Mouse (Mus musculus): ENCODE data around the gene Fzd7. TPM values are rescaled to one million over a fixed set of nuclear protein-coding genes. Genes with fewer than 3 reads are reported as not detected.

Gene Fzd7
- polyA plus RNA-seq, 1 experiment from 2014 or later = 3.4 TPM

DNA sequence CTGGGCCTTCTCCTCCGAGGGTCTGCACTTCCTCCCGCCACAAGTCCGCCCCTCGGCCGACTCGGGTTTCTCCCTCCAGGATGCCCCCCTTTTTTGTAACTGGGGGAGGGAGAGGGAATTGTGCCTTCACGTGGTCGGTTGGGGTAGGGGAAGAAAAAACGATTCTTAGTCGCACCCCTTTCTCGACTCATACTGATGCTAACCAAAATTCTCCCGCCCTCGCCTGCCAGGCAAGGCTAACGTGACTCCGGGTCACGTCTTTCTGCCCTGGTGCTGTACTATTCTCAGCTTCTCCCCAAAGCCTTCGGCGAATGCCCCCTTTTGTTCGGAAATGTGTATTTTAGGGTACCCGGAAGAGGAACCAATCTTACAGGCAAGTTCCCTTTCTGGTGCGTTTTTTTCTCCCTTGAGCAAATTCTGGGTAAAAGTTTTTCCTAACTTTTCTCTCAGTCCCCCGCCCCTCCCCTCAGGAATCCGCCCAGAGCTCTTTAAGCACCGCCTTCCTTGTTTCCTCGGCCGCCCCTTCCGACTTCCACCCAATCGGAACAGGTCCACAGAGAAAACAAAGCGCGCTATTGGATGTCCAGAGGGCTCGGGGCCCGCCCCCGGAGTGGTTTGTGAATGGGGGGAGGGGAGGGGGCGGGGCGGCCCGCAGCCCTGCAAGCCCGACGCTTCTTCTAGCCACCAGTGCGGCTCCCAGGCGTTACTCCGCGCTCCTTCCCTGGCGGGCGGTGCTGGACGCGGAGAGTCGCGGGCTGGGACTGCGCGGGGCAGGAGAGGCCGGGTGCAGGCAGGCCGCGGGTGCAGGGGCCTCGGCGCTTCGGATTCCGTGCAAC lies 550 bp upstream of the Fzd7 start:
- H3K36me3 ChIP-seq (ENCODE audit: control insufficient read depth, insufficient read depth, low read length) = no peaks in the 10 kb centered on the region
- peak overlapping the region; percentile 97 for H3K4me2 ChIP-seq (ENCODE audit: low read depth, low read length)
- ATAC-seq = peak; percentile 94
- H3K9me3 ChIP-seq (ENCODE audit: control insufficient read depth, low read length) = no peaks in the 10 kb centered on the region
- under 1% methylated on average over 56 of the region's 57 CpGs for WGBS
- H3K27me3 ChIP-seq (replicated peaks; ENCODE audit: control insufficient read depth, insufficient read depth, low read length) = no peaks in the 10 kb centered on the region
- H3K4me3 ChIP-seq (ENCODE audit: low read length) = peak overlapping the region; percentile 78
- peak overlapping the region; percentile 86 for H3K9ac ChIP-seq (ENCODE audit: low read depth, low read length)
- peak overlapping the region; percentile 97 for H3K27ac ChIP-seq (ENCODE audit: low read length)
- H3K4me1 ChIP-seq (ENCODE audit: control insufficient read depth, insufficient read depth, low read length) = peaks cover 22% of the 10 kb centered on the region

DNA sequence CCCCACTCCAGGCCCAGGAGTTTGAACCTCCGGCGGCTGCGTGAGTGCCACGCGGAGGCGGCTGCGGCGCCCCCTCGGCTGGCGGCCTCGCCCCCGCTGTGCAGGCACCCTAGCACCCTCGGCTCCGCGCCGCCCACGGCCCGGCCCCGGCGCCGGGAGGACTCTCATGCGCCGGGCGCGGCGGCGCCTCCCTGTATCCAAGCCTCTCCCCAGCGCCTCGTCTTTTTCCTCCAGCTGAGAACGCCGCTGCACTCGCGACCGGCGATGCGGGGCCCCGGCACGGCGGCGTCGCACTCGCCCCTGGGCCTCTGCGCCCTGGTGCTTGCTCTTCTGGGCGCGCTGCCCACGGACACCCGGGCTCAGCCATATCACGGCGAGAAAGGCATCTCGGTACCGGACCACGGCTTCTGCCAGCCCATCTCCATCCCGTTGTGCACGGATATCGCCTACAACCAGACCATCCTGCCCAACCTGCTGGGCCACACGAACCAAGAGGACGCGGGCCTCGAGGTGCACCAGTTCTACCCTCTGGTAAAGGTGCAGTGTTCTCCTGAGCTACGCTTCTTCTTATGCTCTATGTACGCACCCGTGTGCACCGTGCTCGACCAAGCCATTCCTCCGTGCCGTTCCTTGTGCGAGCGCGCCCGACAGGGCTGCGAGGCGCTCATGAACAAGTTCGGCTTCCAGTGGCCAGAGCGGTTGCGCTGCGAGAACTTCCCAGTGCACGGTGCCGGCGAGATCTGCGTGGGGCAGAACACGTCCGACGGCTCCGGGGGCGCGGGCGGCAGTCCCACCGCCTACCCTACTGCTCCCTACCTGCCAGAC lies 684 bp downstream of the Fzd7 start:
- peak; percentile 25 for ATAC-seq

DNA sequence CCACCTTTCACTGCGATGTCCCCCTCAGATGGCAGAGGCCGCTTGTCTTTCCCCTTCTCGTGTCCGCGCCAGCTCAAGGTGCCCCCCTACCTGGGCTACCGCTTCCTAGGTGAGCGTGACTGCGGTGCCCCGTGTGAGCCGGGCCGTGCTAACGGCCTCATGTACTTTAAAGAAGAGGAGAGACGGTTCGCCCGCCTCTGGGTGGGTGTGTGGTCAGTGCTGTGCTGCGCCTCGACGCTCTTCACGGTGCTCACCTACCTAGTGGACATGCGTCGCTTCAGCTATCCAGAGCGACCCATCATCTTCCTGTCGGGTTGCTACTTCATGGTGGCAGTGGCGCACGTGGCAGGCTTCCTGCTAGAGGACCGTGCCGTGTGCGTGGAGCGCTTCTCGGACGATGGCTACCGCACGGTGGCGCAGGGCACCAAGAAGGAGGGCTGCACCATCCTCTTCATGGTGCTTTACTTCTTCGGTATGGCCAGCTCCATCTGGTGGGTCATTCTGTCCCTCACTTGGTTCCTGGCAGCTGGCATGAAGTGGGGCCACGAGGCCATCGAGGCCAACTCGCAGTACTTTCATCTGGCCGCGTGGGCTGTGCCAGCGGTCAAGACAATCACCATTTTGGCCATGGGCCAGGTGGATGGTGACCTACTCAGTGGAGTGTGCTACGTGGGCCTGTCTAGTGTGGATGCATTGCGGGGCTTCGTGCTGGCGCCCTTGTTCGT lies 1.5 kb downstream of the Fzd7 start:
- H3K9me3 ChIP-seq (ENCODE audit: control insufficient read depth, low read length) = no peaks in the 10 kb centered on the region
- peak; percentile 18; the same call in 1 of the 2 replicates for ATAC-seq
- peak overlapping the region; percentile 78 for H3K4me3 ChIP-seq (ENCODE audit: low read length)
- peaks cover 40% of the 10 kb centered on the region for H3K4me1 ChIP-seq (ENCODE audit: control insufficient read depth, insufficient read depth, low read length)
- WGBS = 3% methylated on average over 46 of the region's 46 CpGs
- H3K36me3 ChIP-seq (ENCODE audit: control insufficient read depth, insufficient read depth, low read length) = no peaks in the 10 kb centered on the region
- peak overlapping the region; percentile 86 for H3K9ac ChIP-seq (ENCODE audit: low read depth, low read length)
- peak overlapping the region; percentile 28 for H3K27ac ChIP-seq (ENCODE audit: low read length)
- H3K4me2 ChIP-seq (ENCODE audit: low read depth, low read length) = peak overlapping the region; percentile 97
- H3K27me3 ChIP-seq (replicated peaks; ENCODE audit: control insufficient read depth, insufficient read depth, low read length) = no peaks in the 10 kb centered on the region

More for the DNA sequence above, 684 bp downstream of the Fzd7 start:
- Histone ChIP-seq H3K4me2 (ENCODE audit: low read depth, low read length) (peak overlapping the region; percentile 97), H3K9me3 (ENCODE audit: control insufficient read depth, low read length) (no peaks in the 10 kb centered on the region), H3K27me3 (replicated peaks; ENCODE audit: control insufficient read depth, insufficient read depth, low read length) (no peaks in the 10 kb centered on the region), H3K4me1 (ENCODE audit: control insufficient read depth, insufficient read depth, low read length) (peaks cover 33% of the 10 kb centered on the region), H3K27ac (ENCODE audit: low read length) (peak overlapping the region; percentile 96), H3K9ac (ENCODE audit: low read depth, low read length) (peak overlapping the region; percentile 86), H3K4me3 (ENCODE audit: low read length) (peak overlapping the region; percentile 78), H3K36me3 (ENCODE audit: control insufficient read depth, insufficient read depth, low read length) (no peaks in the 10 kb centered on the region)
- under 1% methylated on average over 86 of the region's 88 CpGs for WGBS

DNA sequence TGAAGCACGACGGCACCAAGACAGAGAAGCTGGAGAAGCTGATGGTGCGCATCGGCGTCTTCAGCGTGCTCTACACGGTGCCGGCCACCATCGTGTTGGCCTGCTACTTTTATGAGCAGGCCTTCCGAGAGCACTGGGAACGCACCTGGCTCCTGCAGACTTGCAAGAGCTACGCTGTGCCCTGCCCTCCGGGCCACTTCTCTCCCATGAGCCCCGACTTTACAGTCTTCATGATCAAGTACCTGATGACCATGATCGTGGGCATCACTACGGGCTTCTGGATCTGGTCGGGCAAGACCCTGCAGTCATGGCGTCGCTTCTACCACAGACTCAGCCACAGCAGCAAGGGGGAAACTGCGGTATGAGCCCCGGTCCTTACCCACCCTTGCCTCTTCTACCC lies 2.1 kb downstream of the Fzd7 start:
- Histone ChIP-seq H3K4me3 (ENCODE audit: low read length) (peak overlapping the region; percentile 78), H3K9ac (ENCODE audit: low read depth, low read length) (peak overlapping the region; percentile 86), H3K27me3 (replicated peaks; ENCODE audit: control insufficient read depth, insufficient read depth, low read length) (no peaks in the 10 kb centered on the region), H3K36me3 (ENCODE audit: control insufficient read depth, insufficient read depth, low read length) (no peaks in the 10 kb centered on the region), H3K27ac (ENCODE audit: low read length) (peak overlapping the region; percentile 55), H3K4me2 (ENCODE audit: low read depth, low read length) (peak overlapping the region; percentile 97), H3K9me3 (ENCODE audit: control insufficient read depth, low read length) (no peaks in the 10 kb centered on the region), H3K4me1 (ENCODE audit: control insufficient read depth, insufficient read depth, low read length) (peaks cover 46% of the 10 kb centered on the region)
- no peak for ATAC-seq
- 11% methylated on average over 21 of the region's 21 CpGs for WGBS

DNA sequence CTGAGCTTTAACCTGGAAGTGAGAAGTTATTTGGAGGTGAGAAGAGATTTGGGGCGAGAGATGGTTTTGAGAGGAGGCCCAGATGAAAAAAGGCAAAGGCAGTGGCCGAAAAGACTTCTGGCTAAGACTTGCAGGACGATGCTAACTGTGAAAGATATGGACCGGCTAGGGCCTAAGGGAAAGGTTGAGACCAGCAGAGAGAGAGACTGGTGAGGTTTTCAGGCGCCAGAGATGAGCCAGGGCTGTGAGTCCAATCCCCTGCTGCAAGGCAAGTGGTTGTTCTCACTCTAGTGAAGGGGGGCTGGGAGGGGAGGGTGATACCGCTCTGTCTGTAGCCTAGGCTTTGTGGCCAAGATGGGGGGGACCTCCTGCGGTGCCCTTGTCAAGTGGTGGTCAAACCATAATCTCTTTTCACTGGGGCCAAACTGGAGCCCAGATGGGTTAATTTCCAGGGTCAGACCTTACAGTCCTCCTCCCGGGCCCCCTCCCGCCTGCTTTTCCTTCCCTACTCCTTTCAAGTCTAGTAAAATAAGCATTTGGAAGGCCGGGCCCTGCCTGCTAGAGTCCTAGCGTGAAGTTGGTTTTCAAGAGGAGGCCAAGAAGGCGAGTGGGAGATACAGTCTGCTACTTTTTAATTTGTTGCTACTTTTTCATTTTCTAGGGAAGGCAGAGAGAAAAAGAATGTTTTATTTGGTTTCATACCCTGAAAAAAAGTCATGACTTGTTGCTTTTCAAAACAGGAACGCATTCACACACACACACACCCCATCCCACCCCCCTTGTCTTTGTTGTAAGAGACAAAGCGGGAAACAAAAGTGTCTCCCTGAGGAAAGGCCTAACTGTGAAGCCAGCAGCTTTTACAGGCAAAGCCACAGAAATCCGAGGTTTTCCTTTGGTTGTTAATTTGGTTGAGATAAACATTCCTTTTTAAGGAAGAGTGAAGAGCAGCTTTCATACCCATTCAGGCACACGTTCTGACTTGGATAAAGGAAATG lies 2.9 kb downstream of the Fzd7 start:
- peak overlapping the region; percentile 55 for H3K27ac ChIP-seq (ENCODE audit: low read length)
- peak overlapping the region; percentile 78 for H3K4me3 ChIP-seq (ENCODE audit: low read length)
- WGBS = 15% methylated on average over 16 of the region's 16 CpGs
- peak overlapping the region; percentile 86 for H3K9ac ChIP-seq (ENCODE audit: low read depth, low read length)
- no peak for ATAC-seq
- peak overlapping the region; percentile 97 for H3K4me2 ChIP-seq (ENCODE audit: low read depth, low read length)
- H3K27me3 ChIP-seq (replicated peaks; ENCODE audit: control insufficient read depth, insufficient read depth, low read length) = no peaks in the 10 kb centered on the region
- H3K4me1 ChIP-seq (ENCODE audit: control insufficient read depth, insufficient read depth, low read length) = peaks cover 46% of the 10 kb centered on the region
- H3K9me3 ChIP-seq (ENCODE audit: control insufficient read depth, low read length) = no peaks in the 10 kb centered on the region
- no peaks in the 10 kb centered on the region for H3K36me3 ChIP-seq (ENCODE audit: control insufficient read depth, insufficient read depth, low read length)

DNA sequence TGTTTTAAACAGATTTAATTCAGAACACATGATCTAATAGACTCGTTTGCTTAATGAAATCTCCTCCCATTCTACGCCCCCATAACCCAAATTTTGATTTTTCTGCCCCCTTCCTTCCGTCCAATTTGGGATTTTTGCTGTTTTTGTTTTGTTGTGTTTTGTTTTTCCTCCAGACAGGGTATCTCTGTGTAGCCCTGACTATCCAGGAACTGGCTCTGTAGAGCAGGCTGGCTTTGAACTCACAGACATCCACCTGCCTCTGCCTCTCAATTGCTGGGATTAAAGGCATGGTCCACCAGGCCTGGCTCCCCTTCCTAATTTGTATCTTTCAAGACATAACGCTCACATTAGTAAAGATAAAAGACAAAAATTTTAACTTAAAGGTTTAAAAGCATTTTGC lies 3.6 kb downstream of the Fzd7 start:
- no peak for ATAC-seq
- H3K9ac ChIP-seq (ENCODE audit: low read depth, low read length) = no peak overlapping the region; the same call in 1 of the 2 replicates
- H3K27me3 ChIP-seq (replicated peaks; ENCODE audit: control insufficient read depth, insufficient read depth, low read length) = no peaks in the 10 kb centered on the region
- no peaks in the 10 kb centered on the region for H3K36me3 ChIP-seq (ENCODE audit: control insufficient read depth, insufficient read depth, low read length)
- no peak overlapping the region for H3K27ac ChIP-seq (ENCODE audit: low read length)
- no peaks in the 10 kb centered on the region for H3K9me3 ChIP-seq (ENCODE audit: control insufficient read depth, low read length)
- H3K4me3 ChIP-seq (ENCODE audit: low read length) = peak overlapping the region; percentile 78; the same call in 1 of the 2 replicates
- peak overlapping the region; percentile 97 for H3K4me2 ChIP-seq (ENCODE audit: low read depth, low read length)
- peaks cover 46% of the 10 kb centered on the region for H3K4me1 ChIP-seq (ENCODE audit: control insufficient read depth, insufficient read depth, low read length)
- 48% methylated on average over 4 of the region's 4 CpGs for WGBS

DNA sequence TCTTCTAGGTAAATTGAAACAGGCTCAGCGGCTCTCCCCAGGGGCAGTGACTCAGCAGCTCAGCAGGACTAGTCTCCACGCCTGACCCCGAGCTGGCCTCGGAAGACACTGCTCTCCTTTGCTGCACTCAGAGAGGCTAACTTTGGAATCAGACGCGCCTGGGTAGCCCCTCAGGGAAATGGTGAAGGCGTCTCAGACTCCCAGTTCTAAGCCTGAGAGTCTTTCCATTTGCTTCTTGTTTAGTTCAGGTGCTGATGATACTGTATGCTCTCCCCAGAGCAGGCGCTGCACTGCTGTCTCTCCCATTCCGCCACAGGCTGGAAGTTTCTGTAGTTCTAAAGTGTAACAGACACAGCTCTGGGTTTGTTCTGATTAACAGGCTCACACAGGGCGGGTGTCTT lies 5.4 kb downstream of the Fzd7 start:
- Histone ChIP-seq H3K4me2 (ENCODE audit: low read depth, low read length) (peak overlapping the region; percentile 51), H3K9ac (ENCODE audit: low read depth, low read length) (peak overlapping the region; percentile 61), H3K4me1 (ENCODE audit: control insufficient read depth, insufficient read depth, low read length) (peaks cover 55% of the 10 kb centered on the region), H3K27ac (ENCODE audit: low read length) (peak overlapping the region; percentile 63), H3K4me3 (ENCODE audit: low read length) (peak overlapping the region; percentile 20), H3K27me3 (replicated peaks; ENCODE audit: control insufficient read depth, insufficient read depth, low read length) (no peaks in the 10 kb centered on the region), H3K9me3 (ENCODE audit: control insufficient read depth, low read length) (no peaks in the 10 kb centered on the region), H3K36me3 (ENCODE audit: control insufficient read depth, insufficient read depth, low read length) (no peaks in the 10 kb centered on the region)
- 8% methylated on average over 10 of the region's 10 CpGs for WGBS
- ATAC-seq = peak; percentile 32; the same call in 1 of the 2 replicates

DNA sequence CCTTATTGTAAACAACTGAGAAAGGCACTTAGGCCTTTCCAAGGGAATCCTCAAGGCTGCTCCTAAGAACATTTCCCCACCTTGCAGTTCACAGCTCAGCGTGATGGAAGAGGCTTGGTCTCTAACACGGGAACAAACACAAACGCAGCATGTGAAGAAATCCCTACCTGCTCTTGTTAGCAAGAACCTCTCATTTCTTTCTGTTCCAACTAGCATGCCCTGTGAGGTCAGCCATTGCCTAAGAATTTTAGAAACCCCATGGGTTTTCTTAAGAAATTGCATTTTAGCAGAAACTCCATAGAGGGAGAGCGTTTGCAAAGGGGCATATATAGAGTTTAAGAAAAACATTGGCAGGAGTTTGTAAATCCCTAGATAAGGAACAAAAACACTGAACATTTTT lies 6.3 kb downstream of the Fzd7 start:
- ATAC-seq = no peak
- no peak overlapping the region for H3K27ac ChIP-seq (ENCODE audit: low read length)

More for the DNA sequence above, 6.3 kb downstream of the Fzd7 start:
- peaks cover 53% of the 10 kb centered on the region for H3K4me1 ChIP-seq (ENCODE audit: control insufficient read depth, insufficient read depth, low read length)
- H3K4me3 ChIP-seq (ENCODE audit: low read length) = no peak overlapping the region
- WGBS = 39% methylated on average over 4 of the region's 4 CpGs
- H3K36me3 ChIP-seq (ENCODE audit: control insufficient read depth, insufficient read depth, low read length) = no peaks in the 10 kb centered on the region
- H3K9ac ChIP-seq (ENCODE audit: low read depth, low read length) = no peak overlapping the region
- H3K4me2 ChIP-seq (ENCODE audit: low read depth, low read length) = no peak overlapping the region
- no peaks in the 10 kb centered on the region for H3K9me3 ChIP-seq (ENCODE audit: control insufficient read depth, low read length)
- no peaks in the 10 kb centered on the region for H3K27me3 ChIP-seq (replicated peaks; ENCODE audit: control insufficient read depth, insufficient read depth, low read length)

Data from intestine, embryonic 16.5 days (tissue).